Mouse (Mus musculus) lung, postnatal 0 days (tissue): ENCODE data around the gene Sec14l3.
"Not testable (repeated sequence)": the region's sequence is repeated elsewhere in the genome, so short reads cannot be mapped to it uniquely, and the experiment has no call there.

ENCODE experiments used
- CTCF ChIP-seq: IDR thresholded peaks from 2 replicates; pipeline ENCODE4 v1.5.1; 2016; ENCODE audit warnings: antibody characterized with exemption, mild to moderate bottlenecking
- EP300 ChIP-seq: IDR thresholded peaks from 2 replicates; pipeline ENCODE4 v1.6.1; 2016; ENCODE audit warnings: antibody characterized with exemption, mild to moderate bottlenecking, control low read depth

GRCm38 (mm10) chr11:4114541-4114940, 49.9 kb downstream of the Sec14l3 start:
- TF ChIP-seq CTCF, EP300: not testable (repeated sequence)
